Mouse (Mus musculus) CH12.LX (cell line): ENCODE measurements at regions not wholly inside any gene's neighbourhood (a gene's known extent, or its start where the extent isn't known, plus 50 kb on each side); places are given as distances from the start of the nearest gene placed in this dataset.

Source experiments
- DNase-seq: peaks from one replicate; pipeline ENCODE4 v3.0.0-alpha.2; 2013; ENCODE audit errors: extremely low read depth
- H3K27ac ChIP-seq: 2 replicates; pipeline ENCODE4 v1.5.1; 2012; ENCODE audit warnings: low read depth, mild to moderate bottlenecking, control low read depth, moderate library complexity; ENCODE audit not compliant: insufficient read depth
- H3K27me3 ChIP-seq: replicated peaks from 2 replicates; pipeline ENCODE3; 2012; ENCODE audit warnings: inconsistent platforms
- H3K36me3 ChIP-seq, 2 experiments: replicated peaks in 1 of 2; 2 replicates each; pipeline versions ENCODE3 to v1.6.1; 2012; ENCODE audit warnings: inconsistent platforms in 1 of 2, low read length in 1 of 2, mild to moderate bottlenecking in 1 of 2, mixed read lengths in 1 of 2, moderate library complexity in 1 of 2; ENCODE audit not compliant: control insufficient read depth in 1 of 2, insufficient read depth in 1 of 2
- H3K4me1 ChIP-seq, 2 experiments: 2 replicates each; pipeline ENCODE4 v1.6.1; 2012; ENCODE audit warnings: inconsistent platforms in 1 of 2, moderate library complexity in 1 of 2; ENCODE audit not compliant: insufficient read depth in 2 of 2, control insufficient read depth in 1 of 2
- H3K4me2 ChIP-seq: 2 replicates; pipeline ENCODE4 v1.6.1; 2012; ENCODE audit warnings: low read depth, mild to moderate bottlenecking, control low read depth; ENCODE audit not compliant: poor library complexity, insufficient read depth, severe bottlenecking
- H3K4me3 ChIP-seq, 3 experiments: fragments of 150-350 bp in 1 of 3; sonication (generic) in 1 of 3; replicated peaks in 1 of 3; 2 replicates each; pipeline versions ENCODE3 to v1.5.1; 2011 to 2012; ENCODE audit warnings: low read depth in 2 of 3, low read length in 2 of 3, mild to moderate bottlenecking in 2 of 3, moderate library complexity in 2 of 3, control low read depth in 1 of 3, improper control_type of control experiment in 1 of 3, inconsistent platforms in 1 of 3, mixed read lengths in 1 of 3; ENCODE audit not compliant: poor library complexity in 1 of 3
- H3K79me2 ChIP-seq: replicated peaks from 2 replicates; pipeline ENCODE4 v1.6.1; 2012; ENCODE audit warnings: mild to moderate bottlenecking, moderate library complexity; ENCODE audit not compliant: control insufficient read depth, poor library complexity, insufficient read depth, severe bottlenecking; ENCODE audit errors: extremely low read depth
- H3K9ac ChIP-seq: 2 replicates; pipeline ENCODE4 v1.6.1; 2012; ENCODE audit warnings: low read depth, mild to moderate bottlenecking, control low read depth, moderate library complexity; ENCODE audit not compliant: insufficient read depth
- H3K9me3 ChIP-seq: replicated peaks from 2 replicates; pipeline ENCODE3; 2012; ENCODE audit warnings: low read length, inconsistent platforms, mixed read lengths
- BHLHE40 ChIP-seq: IDR thresholded peaks from 2 replicates; pipeline ENCODE4 v1.6.1; 2011; ENCODE audit warnings: mild to moderate bottlenecking, low read depth, low read length, improper control_type of control experiment
- CTCF ChIP-seq, 2 experiments: IDR thresholded peaks in 1 of 2; conservative IDR thresholded peaks in 1 of 2; 2 replicates each; pipeline ENCODE4 v1.5.1; 2011 to 2012; ENCODE audit warnings: low read depth in 2 of 2, low read length in 2 of 2, improper control_type of control experiment in 1 of 2, inconsistent platforms in 1 of 2, mild to moderate bottlenecking in 1 of 2, moderate library complexity in 1 of 2
- ELF1 ChIP-seq: IDR thresholded peaks from 2 replicates; pipeline ENCODE4 v1.6.1; 2014; ENCODE audit warnings: low read depth, mild to moderate bottlenecking, inconsistent platforms, low read length, improper control_type of control experiment
- EP300 ChIP-seq: IDR thresholded peaks from 2 replicates; pipeline ENCODE4 v1.6.1; 2011; ENCODE audit warnings: low read length, improper control_type of control experiment
- ETS1 ChIP-seq: conservative IDR thresholded peaks from 2 replicates; pipeline ENCODE4 v1.6.1; 2012; ENCODE audit warnings: low read depth, mild to moderate bottlenecking, inconsistent platforms, low read length, improper control_type of control experiment, moderate library complexity
- HCFC1 ChIP-seq: IDR thresholded peaks from 2 replicates; pipeline ENCODE4 v1.6.1; 2012; ENCODE audit warnings: low read depth, mild to moderate bottlenecking, inconsistent platforms, low read length, improper control_type of control experiment
- JUN ChIP-seq: IDR thresholded peaks from 2 replicates; pipeline ENCODE4 v1.6.1; 2011; ENCODE audit warnings: low read depth, mild to moderate bottlenecking, low read length, improper control_type of control experiment, moderate library complexity; ENCODE audit not compliant: insufficient read depth
- JUND ChIP-seq: conservative IDR thresholded peaks from 2 replicates; pipeline ENCODE4 v1.6.1; 2011; ENCODE audit warnings: low read depth, low read length, improper control_type of control experiment
- KAT2A ChIP-seq: IDR thresholded peaks from 2 replicates; pipeline ENCODE4 v1.6.1; 2012; ENCODE audit warnings: low read length, improper control_type of control experiment, inconsistent platforms; ENCODE audit not compliant: insufficient replicate concordance
- MAZ ChIP-seq: IDR thresholded peaks from 2 replicates; pipeline ENCODE4 v1.6.1; 2012; ENCODE audit warnings: low read depth, mild to moderate bottlenecking, inconsistent platforms, low read length, improper control_type of control experiment, moderate library complexity
- MXI1 ChIP-seq: IDR thresholded peaks from 2 replicates; pipeline ENCODE4 v1.6.1; 2011; ENCODE audit warnings: mild to moderate bottlenecking, low read depth, low read length, improper control_type of control experiment
- NELFE ChIP-seq: IDR thresholded peaks from 2 replicates; pipeline ENCODE4 v1.6.1; 2011; ENCODE audit warnings: low read depth, low read length, improper control_type of control experiment
- PAX5 ChIP-seq: IDR thresholded peaks from 2 replicates; pipeline ENCODE4 v1.6.1; 2012; ENCODE audit warnings: low read length, inconsistent platforms, mixed read lengths
- POLR2A ChIP-seq: IDR thresholded peaks from 2 replicates; pipeline ENCODE4 v1.6.1; 2011; ENCODE audit warnings: low read depth, mild to moderate bottlenecking, improper control_type of control experiment, low read length
- POLR2AphosphoS2 ChIP-seq: IDR thresholded peaks from 2 replicates; pipeline ENCODE4 v1.6.1; 2011; ENCODE audit warnings: low read depth, low read length, improper control_type of control experiment
- RAD21 ChIP-seq: IDR thresholded peaks from 2 replicates; pipeline ENCODE4 v1.6.1; 2011; ENCODE audit warnings: low read depth, mild to moderate bottlenecking, low read length, improper control_type of control experiment, moderate library complexity
- SIN3A ChIP-seq: IDR thresholded peaks from 2 replicates; pipeline ENCODE4 v1.6.1; 2012; ENCODE audit warnings: low read length, improper control_type of control experiment, inconsistent platforms
- SMC3 ChIP-seq: IDR thresholded peaks from 2 replicates; pipeline ENCODE4 v1.6.1; 2011; ENCODE audit warnings: low read depth, low read length, improper control_type of control experiment
- TCF12 ChIP-seq: IDR thresholded peaks from 2 replicates; pipeline ENCODE4 v1.6.1; 2014; ENCODE audit warnings: low read depth, mild to moderate bottlenecking, inconsistent platforms, low read length, improper control_type of control experiment
- USF1 ChIP-seq: IDR thresholded peaks from 2 replicates; pipeline ENCODE4 v1.6.1; 2014; ENCODE audit warnings: low read depth, mild to moderate bottlenecking, inconsistent platforms, low read length, improper control_type of control experiment
- USF2 ChIP-seq: conservative IDR thresholded peaks from 2 replicates; pipeline ENCODE4 v1.6.1; 2011; ENCODE audit warnings: low read depth, low read length, improper control_type of control experiment
- ZC3H11A ChIP-seq: IDR thresholded peaks from 2 replicates; pipeline ENCODE4 v1.6.1; 2012; ENCODE audit warnings: low read depth, mild to moderate bottlenecking, inconsistent platforms, low read length, improper control_type of control experiment
- ZKSCAN1 ChIP-seq: IDR thresholded peaks from 2 replicates; pipeline ENCODE4 v1.6.1; 2012; ENCODE audit warnings: low read depth, inconsistent platforms, low read length, improper control_type of control experiment, borderline replicate concordance
- dilution Hi-C: fragments of 300-500 bp; cut with MboI; formaldehyde crosslinking; loops from 2 replicates; pipeline ENCODE4 v1.14.3; 2020; ENCODE audit warnings: low sequenced_read_pairs; ENCODE audit not compliant: extremely low pct_unique_long_range_greater_than_20kb, extremely low pct_ligation_motif_present
- in situ Hi-C: fragments of 300-500 bp; cut with MboI; formaldehyde crosslinking; loops from 3 replicates; pipeline ENCODE4 v1.14.3; 2019; ENCODE audit warnings: low sequenced_read_pairs, low pct_ligation_motif_present, low pct_unique_long_range_greater_than_20kb, mixed read lengths

DNA sequence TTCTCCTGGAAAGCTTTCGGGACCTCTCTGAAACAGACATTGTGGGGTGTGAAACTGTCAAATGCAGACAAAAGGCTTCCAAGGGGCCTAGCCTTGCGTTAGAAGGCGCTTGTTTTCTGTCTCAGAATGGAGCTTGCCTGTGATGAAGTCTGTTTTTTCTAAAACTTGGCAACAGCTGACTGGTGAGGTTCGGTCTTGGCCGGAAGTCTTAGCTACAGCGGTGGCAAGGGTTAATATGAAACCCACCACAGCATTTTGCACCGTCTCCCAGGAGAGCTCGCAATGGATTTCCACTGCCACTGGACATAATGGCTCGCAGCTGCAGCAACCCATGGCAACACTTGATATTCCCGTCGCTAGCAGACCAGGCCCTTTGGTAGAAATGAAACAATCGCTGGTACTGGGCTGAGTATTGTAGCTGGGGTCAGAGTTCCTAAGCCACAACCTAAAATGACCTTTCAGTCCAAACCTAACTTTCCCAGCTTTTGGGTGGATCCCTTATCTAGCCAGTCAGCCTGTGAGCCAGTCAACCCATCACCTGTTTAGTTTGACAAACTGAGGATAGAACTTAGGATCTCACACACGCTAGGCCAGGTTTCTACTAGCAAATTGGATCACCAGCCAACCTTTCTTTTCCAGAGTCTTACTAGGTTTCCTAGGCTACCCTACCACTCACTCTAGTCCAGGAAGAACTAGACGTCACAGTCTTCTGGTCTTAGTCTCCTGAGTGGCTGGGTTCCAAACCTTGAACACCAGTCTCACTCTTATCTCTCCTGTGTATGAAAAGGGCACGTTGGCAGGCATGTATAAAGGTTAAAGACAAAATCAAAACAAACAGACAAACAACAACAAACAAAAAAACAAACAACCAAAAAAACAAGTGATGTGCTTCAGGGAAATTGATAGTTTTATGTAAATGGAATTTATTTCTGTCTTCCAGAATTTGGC, 592.7 kb downstream of the Kcnj2 start:
- Histone ChIP-seq H3K9ac (no peak overlapping the region), H3K79me2 (no peaks in the 10 kb centered on the region), H3K27ac (no peak overlapping the region), H3K4me1 (no peaks in the 10 kb centered on the region), H3K36me3 (no peaks in the 10 kb centered on the region), H3K4me3 (no peak overlapping the region), H3K9me3 (no peaks in the 10 kb centered on the region), H3K27me3 (no peaks in the 10 kb centered on the region), H3K4me2 (no peak overlapping the region)
- in situ Hi-C loops (loop anchor here (25.0 kb wide), 1 partner anchor 1504 kb away; no protein-coding TSS in a partner anchor), dilution Hi-C loops (no loop called here)
- TF ChIP-seq USF2 (no peak), ZC3H11A (no peak), CTCF (conservative IDR thresholded peaks at IDR 0.05 in 1 of 2, IDR thresholded peaks at IDR 0.05 in 1 of 2; ENCODE audit: low read depth in 2 of 2, low read length in 2 of 2) (no peak), HCFC1 (no peak), POLR2AphosphoS2 (no peak), ELF1 (no peak), JUN (no peak), ETS1 (no peak), TCF12 (no peak)
- no peak for DNase-seq

DNA sequence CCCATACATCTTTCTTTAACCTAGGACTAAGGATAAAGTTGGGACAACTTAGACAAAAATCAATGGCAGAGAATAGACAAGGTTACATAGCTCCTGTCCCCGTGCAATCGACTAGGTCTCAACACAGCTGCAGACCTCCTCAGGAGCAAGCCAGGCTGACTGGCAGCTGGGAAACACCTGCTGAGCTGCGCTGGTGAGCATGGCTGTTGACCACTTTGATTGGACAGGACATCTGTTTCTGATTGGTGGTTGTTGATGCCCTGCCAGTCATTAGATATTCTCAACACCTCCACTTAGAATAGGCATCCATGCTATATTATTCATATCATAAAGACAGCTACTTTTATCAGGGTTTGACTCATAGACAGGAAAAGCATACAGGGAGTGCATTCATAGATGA, 597.3 kb downstream of the Kcnj2 start:
- Histone ChIP-seq H3K79me2 (no peaks in the 10 kb centered on the region), H3K4me1 (no peaks in the 10 kb centered on the region), H3K27ac (no peak overlapping the region), H3K9me3 (no peaks in the 10 kb centered on the region), H3K4me3 (no peak overlapping the region), H3K27me3 (no peaks in the 10 kb centered on the region), H3K9ac (no peak overlapping the region), H3K36me3 (no peaks in the 10 kb centered on the region), H3K4me2 (no peak overlapping the region)
- no peak for TF ChIP-seq BHLHE40
- no peak for DNase-seq
- in situ Hi-C loops (loop anchor here (25.0 kb wide), 1 partner anchor 1499 kb away; no protein-coding TSS in a partner anchor), dilution Hi-C loops (no loop called here)

DNA sequence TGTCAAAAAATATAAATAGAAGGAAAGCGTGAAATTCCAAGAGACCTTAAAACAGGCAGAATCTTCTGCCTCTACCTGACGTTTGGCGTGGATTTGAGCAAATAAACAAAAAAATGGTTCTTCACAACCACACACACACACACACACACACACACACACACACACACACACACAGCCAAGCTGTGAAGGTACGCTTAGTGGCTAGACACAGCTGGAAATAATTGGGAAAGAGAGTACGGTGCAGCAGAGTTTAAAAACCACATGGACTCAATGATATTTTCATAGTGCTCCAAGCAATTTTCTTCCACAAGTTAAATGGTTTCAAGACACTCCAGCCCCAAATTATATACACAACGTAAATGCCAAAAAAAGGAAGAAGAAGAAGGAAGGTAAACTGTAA, 600.4 kb downstream of the Kcnj2 start:
- in situ Hi-C loops (loop anchor here (25.0 kb wide), 1 partner anchor 1496 kb away; no protein-coding TSS in a partner anchor), dilution Hi-C loops (no loop called here)
- Histone ChIP-seq H3K27ac (no peak overlapping the region), H3K4me2 (no peak overlapping the region), H3K36me3 (no peaks in the 10 kb centered on the region), H3K9ac (no peak overlapping the region), H3K9me3 (no peaks in the 10 kb centered on the region), H3K4me3 (no peak overlapping the region), H3K79me2 (no peaks in the 10 kb centered on the region), H3K27me3 (no peaks in the 10 kb centered on the region), H3K4me1 (no peaks in the 10 kb centered on the region)
- no peak for DNase-seq
- TF ChIP-seq EP300, result no peak
- no peak for TF ChIP-seq POLR2A
- no peak for TF ChIP-seq MXI1
- TF ChIP-seq ZKSCAN1, result no peak
- no peak for TF ChIP-seq ZC3H11A
- no peak for TF ChIP-seq NELFE
- TF ChIP-seq SIN3A, result no peak
- TF ChIP-seq KAT2A, result no peak
- TF ChIP-seq USF1, result no peak
- no peak for TF ChIP-seq USF2
- TF ChIP-seq JUND, result no peak
- no peak for TF ChIP-seq RAD21
- no peak for TF ChIP-seq PAX5
- no peak for TF ChIP-seq BHLHE40
- TF ChIP-seq ETS1, result no peak
- no peak for TF ChIP-seq MAZ
- no peak for TF ChIP-seq SMC3
